Mouse (Mus musculus): ENCODE data around the gene Col5a3. TPM values are rescaled to one million over a fixed set of nuclear protein-coding genes. Genes with fewer than 3 reads are reported as not detected.

The Col5a3 gene
- total and polyA plus RNA-seq, 2 experiments from 2014 or later = 1.6 to 8.8 TPM

GRCm38 (mm10) chr9:20756081-20756700, 58.7 kb downstream of the Col5a3 start:
- H3K27ac ChIP-seq (ENCODE audit: low read depth) = no peak overlapping the region
- no peak for ATAC-seq (ENCODE audit: insufficient read depth, low read depth)
- no peaks in the 10 kb centered on the region for H3K36me3 ChIP-seq (replicated peaks; ENCODE audit: control insufficient read depth, insufficient read depth, low read length)
- H3K9ac ChIP-seq (replicated peaks; ENCODE audit: low read depth, low read length) = no peak overlapping the region
- WGBS = 70% methylated on average over 4 of the region's 4 CpGs
- 0 out of 2 replicates have a peak, but pooled peaks cover 2% of the 10 kb centered on the region for H3K27me3 ChIP-seq (ENCODE audit: control insufficient read depth, insufficient read depth, low read length)
- H3K4me1 ChIP-seq (ENCODE audit: control insufficient read depth, insufficient read depth) = no peaks in the 10 kb centered on the region; the same call in 1 of the 2 replicates
- TF ChIP-seq EP300 (IDR thresholded peaks at IDR 0.05; ENCODE audit: low read depth) (no peak), CTCF (IDR thresholded peaks at IDR 0.05; ENCODE audit: low read depth) (no peak)
- H3K9me3 ChIP-seq (replicated peaks; ENCODE audit: control insufficient read depth, low read length) = no peaks in the 10 kb centered on the region
- H3K4me3 ChIP-seq (ENCODE audit: low read depth, low read length) = no peak overlapping the region
- DNase-seq (ENCODE audit: low spot score) = no peak
- H3K4me2 ChIP-seq (ENCODE audit: low read depth, low read length) = no peak overlapping the region

GRCm38 (mm10) chr9:20754335-20754734, 60.5 kb downstream of the Col5a3 start:
- ATAC-seq (ENCODE audit: insufficient read depth, low read depth) (no peak), DNase-seq (ENCODE audit: low spot score) (no peak)
- no peaks in the 10 kb centered on the region for H3K4me1 ChIP-seq (ENCODE audit: control insufficient read depth, insufficient read depth)
- TF ChIP-seq EP300 (IDR thresholded peaks at IDR 0.05; ENCODE audit: low read depth) (no peak), CTCF (IDR thresholded peaks at IDR 0.05; ENCODE audit: low read depth) (no peak)
- no peaks in the 10 kb centered on the region for H3K27me3 ChIP-seq (ENCODE audit: control insufficient read depth, insufficient read depth, low read length)
- no peaks in the 10 kb centered on the region for H3K36me3 ChIP-seq (replicated peaks; ENCODE audit: control insufficient read depth, insufficient read depth, low read length)
- no peak overlapping the region for H3K9ac ChIP-seq (replicated peaks; ENCODE audit: low read depth, low read length)
- H3K4me3 ChIP-seq (ENCODE audit: low read depth, low read length) = no peak overlapping the region
- no peak overlapping the region for H3K4me2 ChIP-seq (ENCODE audit: low read depth, low read length)
- H3K27ac ChIP-seq (ENCODE audit: low read depth) = no peak overlapping the region
- no peaks in the 10 kb centered on the region for H3K9me3 ChIP-seq (replicated peaks; ENCODE audit: control insufficient read depth, low read length)
- WGBS = 84% methylated on average over 2 of the region's 2 CpGs

- WGBS = 45% methylated on average over 6 of the region's 6 CpGs
- no peak overlapping the region for H3K4me3 ChIP-seq (ENCODE audit: low read depth, low read length)
- no peak for TF ChIP-seq EP300 (IDR thresholded peaks at IDR 0.05; ENCODE audit: low read depth)
- no peak for TF ChIP-seq CTCF (IDR thresholded peaks at IDR 0.05; ENCODE audit: low read depth)
Measured at GRCm38 (mm10) chr9:20751477-20752029, 63.3 kb downstream of the Col5a3 start.

GRCm38 (mm10) chr9:20749213-20749612, 65.7 kb downstream of the Col5a3 start:
- DNase-seq (ENCODE audit: low spot score) (no peak), ATAC-seq (ENCODE audit: insufficient read depth, low read depth) (no peak)
- peaks cover 43% of the 10 kb centered on the region for H3K27me3 ChIP-seq (ENCODE audit: control insufficient read depth, insufficient read depth, low read length)
- no peak overlapping the region for H3K4me2 ChIP-seq (ENCODE audit: low read depth, low read length)
- no peaks in the 10 kb centered on the region for H3K4me1 ChIP-seq (ENCODE audit: control insufficient read depth, insufficient read depth)
- WGBS = 51% methylated on average over 5 of the region's 5 CpGs
- no peaks in the 10 kb centered on the region for H3K36me3 ChIP-seq (replicated peaks; ENCODE audit: control insufficient read depth, insufficient read depth, low read length)
- H3K27ac ChIP-seq (ENCODE audit: low read depth) = no peak overlapping the region
- H3K9ac ChIP-seq (replicated peaks; ENCODE audit: low read depth, low read length) = no peak overlapping the region
- no peaks in the 10 kb centered on the region for H3K9me3 ChIP-seq (replicated peaks; ENCODE audit: control insufficient read depth, low read length)
- TF ChIP-seq EP300 (IDR thresholded peaks at IDR 0.05; ENCODE audit: low read depth) = no peak
- no peak for TF ChIP-seq CTCF (IDR thresholded peaks at IDR 0.05; ENCODE audit: low read depth)
- no peak overlapping the region for H3K4me3 ChIP-seq (ENCODE audit: low read depth, low read length)

More at GRCm38 (mm10) chr9:20751477-20752029, 63.3 kb downstream of the Col5a3 start:
- no peak overlapping the region for H3K9ac ChIP-seq (replicated peaks; ENCODE audit: low read depth, low read length)
- H3K27me3 ChIP-seq (ENCODE audit: control insufficient read depth, insufficient read depth, low read length) = peaks cover 19% of the 10 kb centered on the region
- H3K4me1 ChIP-seq (ENCODE audit: control insufficient read depth, insufficient read depth) = no peaks in the 10 kb centered on the region
- no peaks in the 10 kb centered on the region for H3K9me3 ChIP-seq (replicated peaks; ENCODE audit: control insufficient read depth, low read length)
- no peak overlapping the region for H3K27ac ChIP-seq (ENCODE audit: low read depth)
- no peak for ATAC-seq (ENCODE audit: insufficient read depth, low read depth)
- no peak overlapping the region for H3K4me2 ChIP-seq (ENCODE audit: low read depth, low read length)
- no peaks in the 10 kb centered on the region for H3K36me3 ChIP-seq (replicated peaks; ENCODE audit: control insufficient read depth, insufficient read depth, low read length)
- DNase-seq (ENCODE audit: low spot score) = no peak

GRCm38 (mm10) chr9:20748540-20748939, 66.3 kb downstream of the Col5a3 start:
- DNase-seq (ENCODE audit: low spot score) (no peak), ATAC-seq (ENCODE audit: insufficient read depth, low read depth) (no peak)
- H3K4me2 ChIP-seq (ENCODE audit: low read depth, low read length) = no peak overlapping the region
- WGBS = 55% methylated on average over 3 of the region's 3 CpGs
- H3K4me3 ChIP-seq (ENCODE audit: low read depth, low read length) = no peak overlapping the region
- no peak overlapping the region for H3K27ac ChIP-seq (ENCODE audit: low read depth)
- no peaks in the 10 kb centered on the region for H3K4me1 ChIP-seq (ENCODE audit: control insufficient read depth, insufficient read depth)
- no peaks in the 10 kb centered on the region for H3K36me3 ChIP-seq (replicated peaks; ENCODE audit: control insufficient read depth, insufficient read depth, low read length)
- H3K9me3 ChIP-seq (replicated peaks; ENCODE audit: control insufficient read depth, low read length) = no peaks in the 10 kb centered on the region
- no peak for TF ChIP-seq CTCF (IDR thresholded peaks at IDR 0.05; ENCODE audit: low read depth)
- no peak for TF ChIP-seq EP300 (IDR thresholded peaks at IDR 0.05; ENCODE audit: low read depth)
- no peak overlapping the region for H3K9ac ChIP-seq (replicated peaks; ENCODE audit: low read depth, low read length)
- H3K27me3 ChIP-seq (ENCODE audit: control insufficient read depth, insufficient read depth, low read length) = peaks cover 49% of the 10 kb centered on the region
